Mouse (Mus musculus) cerebellum, adult 2 months (tissue): ENCODE data around the gene Cped1.

ENCODE experiments used
- CTCF ChIP-seq: fragments of 200-500 bp; IDR thresholded peaks from 2 replicates; pipeline ENCODE4 v1.5.1; 2011; ENCODE audit warnings: low read depth, mild to moderate bottlenecking, control low read depth, low read length, moderate library complexity, borderline replicate concordance; ENCODE audit not compliant: insufficient read depth
- POLR2A ChIP-seq: fragments of 200-500 bp; IDR thresholded peaks from 2 replicates; pipeline ENCODE4 v1.6.1; 2011; ENCODE audit warnings: low read length, control low read depth, borderline replicate concordance; ENCODE audit not compliant: insufficient read depth

GRCm38 (mm10) chr6:22205030-22205750, 219.5 kb downstream of the Cped1 start:
- TF ChIP-seq CTCF (no peak), POLR2A (no peak)
